8 mouse cellular contexts compared by ENCODE assay signal in genomic region chr1:183369427-183370014, GRCm38 (mm10). TPM values are rescaled to one million over a fixed set of nuclear protein-coding genes. Genes with fewer than 3 reads are reported as not detected.
A peak's percentile ranks its signal among the peaks of the same experiment; 100 is the strongest.
DNase-seq lines count a peak whose midpoint lies in the region; ATAC-seq lines count a peak whose summit lies in the region.

Gene Mia3, minus strand, starts transcription at chr1:183369553.

- no peaks in the 10 kb centered on the region for H3K9me3 ChIP-seq in hindbrain, embryonic 15.5 days

- peaks cover 2% of the 10 kb centered on the region; the same call in 1 of the 2 replicates for H3K36me3 ChIP-seq in hindbrain, embryonic 15.5 days

- ATAC-seq in hindbrain, embryonic 15.5 days (ENCODE audit: low FRiP score, low read depth) = peak; percentile 99

- peak within 1 kb of the TSS; percentile 77 for H3K27ac ChIP-seq in hindbrain, embryonic 15.5 days (replicated peaks)

- H3K27me3 ChIP-seq in hindbrain, embryonic 15.5 days = no peaks in the 10 kb centered on the region

- H3K4me3 ChIP-seq in hindbrain, embryonic 15.5 days = peak within 1 kb of the TSS; percentile 98

- peak within 1 kb of the TSS; percentile 97 for H3K4me2 ChIP-seq in hindbrain, embryonic 15.5 days

- peak; percentile 95 for DNase-seq in R1 (ENCODE audit: low read depth, low spot score)
- DNase-seq in cerebellum, postnatal 25 days = peak; percentile 98 to 99
- peak; percentile 96 to 98 for DNase-seq in frontal cortex, postnatal 36 days (ENCODE audit: low spot score in 2 of 2)
- DNase-seq in left cerebral cortex, adult 11 months (ENCODE audit: low spot score) = peak; percentile 95
- peak; percentile 95 to 96 for DNase-seq in lung, postnatal 4 days
- peak; percentile 78 for DNase-seq in retina, postnatal 7 days (ENCODE audit: low read depth, low spot score)
- peak; percentile 86 for DNase-seq in urinary bladder, adult 2 months (ENCODE audit: low spot score)

- H3K9ac ChIP-seq in hindbrain, embryonic 15.5 days = peak within 1 kb of the TSS; percentile 84

- H3K4me1 ChIP-seq in hindbrain, embryonic 15.5 days (replicated peaks) = peaks cover 19% of the 10 kb centered on the region

- under 1% methylated on average over 51 of the region's 51 CpGs for WGBS in hindbrain, embryonic 15.5 days

RNA-seq across cellular contexts. Expression of gene Mia3, which starts in this region (rescaled TPM):
- polyA plus RNA-seq in hindbrain, embryonic 15.5 days (2015; fragmentation: Nextera tagmentation; extraction: Ambion mirVana) = 109 and 113 TPM in 2 replicates
- polyA plus RNA-seq in urinary bladder, adult 2 months (2012; rRNA removed) = 98.3 and 111 TPM in 2 replicates

Comparison
In these comparisons a context has a peak if more than half of its experiments do, and no peak if none do; other contexts are left out.
1. Peak in every context shown above with its lines: DNase-seq, ATAC-seq, H3K4me3 ChIP-seq and H3K27ac ChIP-seq.